Mouse (Mus musculus) CH12.LX (cell line): ENCODE data around the gene Gm5346. TPM values are rescaled to one million over a fixed set of nuclear protein-coding genes. Genes with fewer than 3 reads are reported as not detected.
"Not testable (repeated sequence)": the region's sequence is repeated elsewhere in the genome, so short reads cannot be mapped to it uniquely, and the experiment has no call there.

Experiments
- DNase-seq: peaks from one replicate; pipeline ENCODE4 v3.0.0-alpha.2; 2013; ENCODE audit errors: extremely low read depth
- H3K27ac ChIP-seq: 2 replicates; pipeline ENCODE4 v1.5.1; 2012; ENCODE audit warnings: low read depth, mild to moderate bottlenecking, control low read depth, moderate library complexity; ENCODE audit not compliant: insufficient read depth
- H3K27me3 ChIP-seq: replicated peaks from 2 replicates; pipeline ENCODE3; 2012; ENCODE audit warnings: inconsistent platforms
- H3K36me3 ChIP-seq, 2 experiments: replicated peaks in 1 of 2; 2 replicates each; pipeline versions ENCODE3 to v1.6.1; 2012; ENCODE audit warnings: inconsistent platforms in 1 of 2, low read length in 1 of 2, mild to moderate bottlenecking in 1 of 2, mixed read lengths in 1 of 2, moderate library complexity in 1 of 2; ENCODE audit not compliant: control insufficient read depth in 1 of 2, insufficient read depth in 1 of 2
- H3K4me1 ChIP-seq, 2 experiments: 2 replicates each; pipeline ENCODE4 v1.6.1; 2012; ENCODE audit warnings: inconsistent platforms in 1 of 2, moderate library complexity in 1 of 2; ENCODE audit not compliant: insufficient read depth in 2 of 2, control insufficient read depth in 1 of 2
- H3K4me2 ChIP-seq: 2 replicates; pipeline ENCODE4 v1.6.1; 2012; ENCODE audit warnings: low read depth, mild to moderate bottlenecking, control low read depth; ENCODE audit not compliant: poor library complexity, insufficient read depth, severe bottlenecking
- H3K4me3 ChIP-seq, 3 experiments: fragments of 150-350 bp in 1 of 3; sonication (generic) in 1 of 3; replicated peaks in 1 of 3; 2 replicates each; pipeline versions ENCODE3 to v1.5.1; 2011 to 2012; ENCODE audit warnings: low read depth in 2 of 3, low read length in 2 of 3, mild to moderate bottlenecking in 2 of 3, moderate library complexity in 2 of 3, control low read depth in 1 of 3, improper control_type of control experiment in 1 of 3, inconsistent platforms in 1 of 3, mixed read lengths in 1 of 3; ENCODE audit not compliant: poor library complexity in 1 of 3
- H3K79me2 ChIP-seq: replicated peaks from 2 replicates; pipeline ENCODE4 v1.6.1; 2012; ENCODE audit warnings: mild to moderate bottlenecking, moderate library complexity; ENCODE audit not compliant: control insufficient read depth, poor library complexity, insufficient read depth, severe bottlenecking; ENCODE audit errors: extremely low read depth
- H3K9ac ChIP-seq: 2 replicates; pipeline ENCODE4 v1.6.1; 2012; ENCODE audit warnings: low read depth, mild to moderate bottlenecking, control low read depth, moderate library complexity; ENCODE audit not compliant: insufficient read depth
- H3K9me3 ChIP-seq: replicated peaks from 2 replicates; pipeline ENCODE3; 2012; ENCODE audit warnings: low read length, inconsistent platforms, mixed read lengths
- CHD1 ChIP-seq: IDR thresholded peaks from 2 replicates; pipeline ENCODE4 v1.6.1; 2012; ENCODE audit warnings: low read depth, low read length, improper control_type of control experiment, inconsistent platforms
- EP300 ChIP-seq: IDR thresholded peaks from 2 replicates; pipeline ENCODE4 v1.6.1; 2011; ENCODE audit warnings: low read length, improper control_type of control experiment
- JUND ChIP-seq: conservative IDR thresholded peaks from 2 replicates; pipeline ENCODE4 v1.6.1; 2011; ENCODE audit warnings: low read depth, low read length, improper control_type of control experiment
- MEF2A ChIP-seq: IDR thresholded peaks from 2 replicates; pipeline ENCODE4 v1.6.1; 2014; ENCODE audit warnings: low read depth, mild to moderate bottlenecking, inconsistent platforms, low read length, improper control_type of control experiment, borderline replicate concordance
- MYC ChIP-seq: IDR thresholded peaks from 2 replicates; pipeline ENCODE4 v1.6.1; 2011; ENCODE audit warnings: low read depth, mild to moderate bottlenecking, improper control_type of control experiment, low read length
- NELFE ChIP-seq: IDR thresholded peaks from 2 replicates; pipeline ENCODE4 v1.6.1; 2011; ENCODE audit warnings: low read depth, low read length, improper control_type of control experiment
- RAD21 ChIP-seq: IDR thresholded peaks from 2 replicates; pipeline ENCODE4 v1.6.1; 2011; ENCODE audit warnings: low read depth, mild to moderate bottlenecking, low read length, improper control_type of control experiment, moderate library complexity
- SMC3 ChIP-seq: IDR thresholded peaks from 2 replicates; pipeline ENCODE4 v1.6.1; 2011; ENCODE audit warnings: low read depth, low read length, improper control_type of control experiment
- TBP ChIP-seq: conservative IDR thresholded peaks from 2 replicates; pipeline ENCODE4 v1.6.1; 2011; ENCODE audit warnings: low read depth, low read length, improper control_type of control experiment
- TCF12 ChIP-seq: IDR thresholded peaks from 2 replicates; pipeline ENCODE4 v1.6.1; 2014; ENCODE audit warnings: low read depth, mild to moderate bottlenecking, inconsistent platforms, low read length, improper control_type of control experiment
- USF2 ChIP-seq: conservative IDR thresholded peaks from 2 replicates; pipeline ENCODE4 v1.6.1; 2011; ENCODE audit warnings: low read depth, low read length, improper control_type of control experiment
- ZMIZ1 ChIP-seq: IDR thresholded peaks from 2 replicates; pipeline ENCODE4 v1.6.1; 2012; ENCODE audit warnings: low read depth, mild to moderate bottlenecking, inconsistent platforms, low read length, improper control_type of control experiment
- dilution Hi-C: fragments of 300-500 bp; cut with MboI; formaldehyde crosslinking; loops from 2 replicates; pipeline ENCODE4 v1.14.3; 2020; ENCODE audit warnings: low sequenced_read_pairs; ENCODE audit not compliant: extremely low pct_unique_long_range_greater_than_20kb, extremely low pct_ligation_motif_present
- in situ Hi-C: fragments of 300-500 bp; cut with MboI; formaldehyde crosslinking; loops from 3 replicates; pipeline ENCODE4 v1.14.3; 2019; ENCODE audit warnings: low sequenced_read_pairs, low pct_ligation_motif_present, low pct_unique_long_range_greater_than_20kb, mixed read lengths
- polyA plus RNA-seq: library from polyadenylated mRNA; unstranded; fragments of >175 nt; gene quantifications from 2 replicates; pipeline ENCODE4 v1.2.1, GENCODE M21; 2012; ENCODE audit warnings: low read depth; ENCODE audit not compliant: insufficient read length
- total RNA-seq, 2 experiments: library from RNA; depleted of rRNA; stranded (reverse); fragments of 300-350 nt in 1 of 2; fragments of >200 nt in 1 of 2; gene quantifications; 2 replicates each; pipeline ENCODE4 v1.2.3; 2012 to 2014

Gm5346 gene
- total RNA-seq (2012; rRNA removed) (not detected in 2 replicates), total RNA-seq (2014; rRNA removed) (not detected in 2 replicates), polyA plus RNA-seq (not detected in 2 replicates)

DNA sequence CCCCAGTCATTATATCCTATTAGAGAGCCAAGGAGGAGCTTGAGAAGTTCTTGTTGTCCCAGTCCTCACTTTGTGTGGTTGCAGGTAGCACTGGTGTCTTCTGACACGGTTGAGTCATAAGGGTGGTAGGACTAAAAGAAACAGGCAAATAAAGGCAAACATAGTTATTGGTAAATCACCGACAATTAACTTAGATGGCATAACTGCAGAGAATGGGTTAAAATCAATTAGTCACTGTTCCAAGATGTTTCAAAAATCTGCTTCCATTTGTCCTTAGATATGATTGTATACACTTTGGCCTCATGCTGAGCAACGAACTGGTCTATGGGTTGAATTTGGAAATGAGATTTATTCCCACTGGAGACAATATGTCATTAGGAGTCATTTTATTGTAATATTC lies at the start of gene Gm5346:
Gene Gm5346 (minus strand): TSS at position 101 of the 400 bp plus-strand sequence.
- no peak within 1 kb of the TSS for H3K9ac ChIP-seq
- dilution Hi-C loops, result no loop called here
- no peak for DNase-seq

DNA sequence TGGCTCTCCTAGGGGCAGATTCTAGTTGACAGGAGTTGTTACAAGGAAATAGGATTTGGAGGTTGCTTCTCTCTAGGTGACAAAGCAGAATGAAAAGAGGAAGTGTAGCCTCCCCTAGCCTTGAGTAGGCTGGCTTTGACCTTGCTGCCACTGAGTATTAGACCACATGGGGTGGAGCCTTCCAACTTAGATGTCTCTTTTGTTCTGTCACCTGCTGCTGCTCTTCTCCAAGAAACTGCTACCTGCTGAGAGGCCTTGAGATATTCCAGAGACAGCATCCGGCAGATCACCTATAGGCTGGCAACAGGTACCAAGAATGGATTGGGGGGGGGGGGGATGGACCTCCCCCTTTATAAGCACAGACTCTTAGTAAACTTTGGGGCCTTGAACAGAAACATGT lies 11.0 kb downstream of the Gm5346 start:
- Histone ChIP-seq H3K79me2 (no peaks in the 10 kb centered on the region), H3K9ac (no peak overlapping the region), H3K9me3 (peaks cover 22% of the 10 kb centered on the region), H3K4me2 (no peak overlapping the region), H3K4me1 (no peaks in the 10 kb centered on the region), H3K36me3 (no peaks in the 10 kb centered on the region), H3K4me3 (no peak overlapping the region), H3K27ac (no peak overlapping the region), H3K27me3 (no peaks in the 10 kb centered on the region)
- TF ChIP-seq TBP, result no peak
- no peak for TF ChIP-seq JUND
- TF ChIP-seq MEF2A, result no peak
- no peak for TF ChIP-seq ZMIZ1
- no peak for TF ChIP-seq CHD1
- no peak for TF ChIP-seq MYC
- TF ChIP-seq USF2, result no peak
- dilution Hi-C loops, result no loop called here
- in situ Hi-C loops, result no loop called here
- DNase-seq, result no peak

More for the DNA sequence above, at the start of gene Gm5346:
- H3K4me2 ChIP-seq, result no peak within 1 kb of the TSS
- no peak within 1 kb of the TSS for H3K4me3 ChIP-seq
- H3K79me2 ChIP-seq, result no peaks in the 10 kb centered on the region
- no peaks in the 10 kb centered on the region for H3K4me1 ChIP-seq
- H3K27ac ChIP-seq, result no peak within 1 kb of the TSS
- no peaks in the 10 kb centered on the region for H3K36me3 ChIP-seq
- in situ Hi-C loops, result no loop called here
- no peak for TF ChIP-seq NELFE
- no peak for TF ChIP-seq MEF2A
- no peak for TF ChIP-seq SMC3
- TF ChIP-seq EP300, result no peak
- no peak for TF ChIP-seq TCF12
- no peak for TF ChIP-seq RAD21
- no peaks in the 10 kb centered on the region for H3K27me3 ChIP-seq
- peaks cover 3% of the 10 kb centered on the region for H3K9me3 ChIP-seq

DNA sequence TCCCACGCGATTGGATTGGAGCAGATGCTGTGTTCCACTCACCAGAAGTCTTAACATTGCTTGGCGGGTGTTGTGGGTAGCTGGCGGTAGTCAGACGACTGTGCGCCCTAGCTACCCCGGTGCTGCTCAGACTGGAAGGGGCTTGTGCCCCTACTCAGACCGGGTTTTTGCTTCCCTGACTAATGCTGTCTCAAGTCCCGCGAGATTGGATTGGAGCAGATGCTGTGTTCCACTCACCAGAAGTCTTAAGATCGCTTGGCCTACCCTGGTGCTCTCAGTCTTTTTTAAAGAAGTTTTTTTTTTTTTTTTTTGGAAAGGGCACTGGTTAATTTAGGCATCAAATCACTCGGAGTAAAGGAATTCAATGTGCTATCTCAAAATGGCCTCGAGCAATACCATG lies 23.4 kb downstream of the Gm5346 start:
- H3K27ac ChIP-seq, H3K4me2 ChIP-seq, DNase-seq, H3K36me3 ChIP-seq, H3K27me3 ChIP-seq, H3K79me2 ChIP-seq, H3K9ac ChIP-seq, H3K4me1 ChIP-seq, in situ Hi-C loops, H3K4me3 ChIP-seq, dilution Hi-C loops: not testable (repeated sequence)
- H3K9me3 ChIP-seq, result peaks cover 11% of the 10 kb centered on the region

DNA sequence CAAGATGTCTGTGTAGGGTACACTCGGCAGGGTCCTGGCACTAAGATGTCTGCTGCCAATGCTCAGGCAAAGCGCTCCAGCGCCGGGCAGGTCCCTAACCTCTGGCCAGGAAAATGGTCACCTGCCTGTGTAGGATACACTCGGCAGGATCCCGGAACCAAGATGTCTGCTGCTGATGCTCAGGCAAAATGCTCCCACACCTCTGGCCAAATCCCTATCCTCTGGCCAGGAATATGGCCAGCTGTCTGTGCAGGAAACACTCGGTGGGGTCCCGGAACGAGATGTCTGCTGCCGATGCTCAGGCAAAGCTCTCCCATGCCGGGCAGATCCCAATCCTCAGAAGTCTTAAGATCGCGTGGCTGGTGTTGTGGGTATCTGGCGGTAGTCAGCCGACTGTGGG lies 23.9 kb downstream of the Gm5346 start:
- H3K4me1 ChIP-seq, H3K27ac ChIP-seq, in situ Hi-C loops, H3K79me2 ChIP-seq, dilution Hi-C loops, H3K4me3 ChIP-seq, H3K4me2 ChIP-seq, H3K36me3 ChIP-seq, H3K27me3 ChIP-seq, H3K9ac ChIP-seq, DNase-seq: not testable (repeated sequence)
- H3K9me3 ChIP-seq, result peaks cover 11% of the 10 kb centered on the region

DNA sequence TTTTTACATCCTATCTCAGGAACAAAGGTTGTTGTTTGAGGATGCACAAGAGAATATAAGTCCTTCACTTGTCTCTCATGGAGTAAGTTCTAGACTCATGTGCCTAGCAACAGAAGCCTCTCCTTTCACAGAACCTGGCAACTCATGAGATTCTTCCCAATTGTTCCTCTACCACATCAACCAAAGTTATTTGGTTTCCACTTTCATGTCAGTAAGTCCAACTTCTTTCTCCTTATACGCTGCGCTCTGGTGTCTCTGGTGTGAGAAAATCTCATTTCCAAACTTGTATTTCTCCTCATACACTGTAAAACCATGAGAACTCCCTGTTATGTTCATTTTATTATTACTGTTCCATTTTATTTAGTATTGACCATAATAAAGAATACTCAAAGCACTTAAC lies 50.5 kb downstream of the Gm5346 start, which contains the start of gene Adam26a:
Gene Adam26a (minus strand): TSS at position 101 of the 400 bp plus-strand sequence.
- dilution Hi-C loops, H3K4me3 ChIP-seq, H3K4me1 ChIP-seq, H3K9ac ChIP-seq, H3K4me2 ChIP-seq, H3K9me3 ChIP-seq, DNase-seq, H3K27ac ChIP-seq, H3K79me2 ChIP-seq, H3K27me3 ChIP-seq, H3K36me3 ChIP-seq, in situ Hi-C loops: not testable (repeated sequence)
